Mouse (Mus musculus) splenic B cell, adult 2 months (primary cell): ENCODE data around the gene Bach2.
A peak's percentile ranks its signal among the peaks of the same experiment; 100 is the strongest.

Experiments
- DNase-seq: peaks from one replicate; pipeline ENCODE4 v3.0.0-alpha.2; 2011; ENCODE audit warnings: low read depth, low spot score
- H3K27me3 ChIP-seq: 2 replicates; pipeline ENCODE4 v1.6.1; 2012; ENCODE audit warnings: mild to moderate bottlenecking, low read length, moderate library complexity, mixed read lengths; ENCODE audit not compliant: control insufficient read depth, poor library complexity, insufficient read depth, severe bottlenecking
- H3K36me3 ChIP-seq: 2 replicates; pipeline ENCODE4 v1.6.1; 2012; ENCODE audit warnings: mild to moderate bottlenecking, low read length, moderate library complexity, mixed read lengths; ENCODE audit not compliant: control insufficient read depth, poor library complexity, insufficient read depth, severe bottlenecking

Gene Bach2

DNA sequence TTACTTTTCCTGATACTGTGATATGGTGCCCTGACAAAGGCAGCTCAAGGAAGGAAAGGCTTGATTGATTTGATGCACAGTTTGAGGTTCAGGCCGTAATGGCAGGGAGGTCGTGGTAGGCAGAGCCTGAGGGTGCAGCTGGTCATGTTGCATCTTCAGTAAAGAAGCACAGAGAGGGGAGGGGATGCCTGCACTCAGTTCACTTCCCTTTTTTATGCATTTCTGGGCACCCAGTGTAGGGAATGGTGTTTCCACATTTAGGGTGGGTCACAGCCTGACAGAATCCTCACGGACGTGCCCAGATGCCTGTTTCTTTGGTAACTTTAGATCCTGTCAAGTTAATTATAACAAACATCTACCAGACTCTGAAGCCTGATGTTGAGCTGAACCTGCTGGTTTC is 306.9 kb downstream of the Bach2 start:
- Histone ChIP-seq H3K27me3 (no peaks in the 10 kb centered on the region), H3K36me3 (peaks cover 7% of the 10 kb centered on the region)
- DNase-seq: peak; percentile 39

DNA sequence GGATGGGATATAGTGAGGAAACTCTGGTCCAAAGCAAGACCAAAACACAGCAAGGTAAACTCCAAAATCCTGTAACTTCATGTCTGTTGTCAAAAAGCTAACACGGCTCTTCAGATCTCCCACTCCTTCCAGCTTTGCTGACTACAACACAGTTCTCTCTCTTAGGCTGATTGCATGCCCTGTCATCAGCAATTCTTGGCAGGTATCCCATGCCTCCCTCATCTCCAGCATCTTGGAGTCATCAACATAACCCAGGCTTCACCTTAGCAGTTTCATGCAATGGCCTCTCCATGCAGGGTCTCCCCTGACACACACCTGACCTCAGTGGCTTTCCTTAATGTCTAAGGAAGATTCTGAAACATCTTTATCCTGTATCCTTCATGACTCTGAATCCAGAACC is 310.5 kb downstream of the Bach2 start:
- H3K36me3 ChIP-seq: peaks cover 4% of the 10 kb centered on the region; the same call in 1 of the 2 replicates
- no peak for DNase-seq
- H3K27me3 ChIP-seq: no peaks in the 10 kb centered on the region

- DNase-seq: peak; percentile 36
- Histone ChIP-seq H3K27me3 (no peaks in the 10 kb centered on the region), H3K36me3 (peaks cover 3% of the 10 kb centered on the region; the same call in 1 of the 2 replicates)
Measured at GRCm38 (mm10) chr4:32551337-32551736, 312.7 kb downstream of the Bach2 start.

DNA sequence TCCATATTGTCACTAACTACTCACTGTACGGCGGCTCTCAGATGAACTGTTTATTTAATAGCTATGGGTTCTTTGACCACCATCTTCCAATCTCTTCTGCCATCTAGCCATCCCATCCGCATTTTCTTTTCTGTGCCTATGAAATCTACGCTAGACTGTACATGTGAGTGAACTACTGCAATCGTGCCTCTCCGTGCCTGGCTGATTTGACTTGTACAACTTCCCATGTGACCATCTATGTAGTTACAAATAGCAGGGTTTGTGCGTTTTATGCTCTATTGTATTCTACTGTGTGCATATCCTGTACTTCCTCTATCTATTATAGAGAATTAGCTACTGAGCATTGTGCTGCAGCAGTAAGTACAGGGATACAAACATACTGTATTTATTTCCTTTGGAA is 316.9 kb downstream of the Bach2 start:
- Histone ChIP-seq H3K27me3 (no peaks in the 10 kb centered on the region), H3K36me3 (0 out of 2 replicates have a peak, but pooled peaks cover 1% of the 10 kb centered on the region)
- peak; percentile 65 for DNase-seq

- peak; percentile 41 for DNase-seq
- H3K36me3 ChIP-seq: peaks cover 14% of the 10 kb centered on the region
- no peaks in the 10 kb centered on the region for H3K27me3 ChIP-seq
Measured at GRCm38 (mm10) chr4:32560246-32560645, 321.6 kb downstream of the Bach2 start.

DNA sequence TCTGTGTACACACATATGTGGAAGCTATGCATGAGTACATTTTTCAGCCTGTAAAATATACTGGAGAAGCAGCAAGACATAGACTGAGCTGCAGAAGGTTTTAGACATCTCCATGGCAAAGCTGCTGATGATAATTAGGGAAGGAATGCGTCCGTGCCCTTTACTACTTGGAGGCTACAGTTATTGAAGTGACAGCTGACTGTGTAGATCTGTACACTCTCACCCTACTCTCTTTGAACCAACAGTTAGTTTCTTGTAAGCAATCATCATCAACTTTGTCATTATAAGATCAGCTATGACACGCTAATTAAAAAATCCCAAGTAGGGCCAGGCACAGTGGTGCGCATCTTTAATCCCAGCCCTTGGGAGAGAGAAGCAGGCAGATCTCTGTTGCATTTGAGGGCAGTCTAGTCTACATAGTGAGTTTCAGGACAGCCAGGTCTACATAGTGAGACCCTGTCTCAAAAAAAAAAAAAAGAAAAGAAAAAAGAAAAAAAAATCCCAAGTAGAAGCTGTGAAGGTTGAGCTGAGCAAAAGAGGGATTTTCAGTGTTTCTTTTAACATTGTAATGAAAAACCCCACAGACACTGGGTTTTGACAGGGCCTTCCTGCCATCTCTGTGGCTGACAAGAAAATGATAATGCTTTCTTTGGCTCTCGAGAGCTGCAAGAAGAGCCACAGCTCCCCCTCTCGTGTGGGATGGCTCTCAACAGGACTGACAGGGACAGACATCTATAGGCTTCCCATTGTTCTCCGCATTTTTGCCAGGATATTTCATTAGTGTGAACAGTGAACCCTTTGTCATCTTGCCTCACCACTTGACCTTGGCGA is 322.3 kb downstream of the Bach2 start:
- DNase-seq: no peak
- Histone ChIP-seq H3K36me3 (peaks cover 14% of the 10 kb centered on the region), H3K27me3 (no peaks in the 10 kb centered on the region)

DNA sequence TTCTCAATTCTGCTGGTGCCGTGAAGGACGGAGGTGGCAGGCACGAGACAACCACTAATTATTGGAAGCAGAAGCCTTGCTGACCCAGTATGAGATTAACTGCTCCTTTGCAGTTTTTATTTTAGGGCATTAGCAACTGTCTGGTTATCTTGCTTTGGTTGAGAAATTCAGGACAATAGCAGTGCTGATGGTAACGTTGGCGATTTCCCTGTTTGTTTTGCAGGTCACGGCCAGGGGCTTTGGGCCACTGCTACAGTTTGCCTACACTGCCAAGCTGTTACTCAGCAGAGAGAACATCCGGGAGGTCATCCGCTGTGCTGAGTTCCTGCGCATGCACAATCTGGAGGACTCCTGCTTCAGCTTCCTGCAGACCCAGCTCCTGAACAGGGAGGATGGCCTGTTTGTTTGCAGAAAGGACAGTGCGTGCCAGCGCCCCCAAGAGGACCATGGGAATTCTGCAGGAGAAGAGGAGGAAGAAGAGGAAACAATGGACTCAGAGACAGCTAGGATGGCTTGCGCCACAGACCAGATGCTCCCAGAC is 323.0 kb downstream of the Bach2 start:
- peaks cover 14% of the 10 kb centered on the region for H3K36me3 ChIP-seq
- H3K27me3 ChIP-seq: no peaks in the 10 kb centered on the region
- DNase-seq: no peak

DNA sequence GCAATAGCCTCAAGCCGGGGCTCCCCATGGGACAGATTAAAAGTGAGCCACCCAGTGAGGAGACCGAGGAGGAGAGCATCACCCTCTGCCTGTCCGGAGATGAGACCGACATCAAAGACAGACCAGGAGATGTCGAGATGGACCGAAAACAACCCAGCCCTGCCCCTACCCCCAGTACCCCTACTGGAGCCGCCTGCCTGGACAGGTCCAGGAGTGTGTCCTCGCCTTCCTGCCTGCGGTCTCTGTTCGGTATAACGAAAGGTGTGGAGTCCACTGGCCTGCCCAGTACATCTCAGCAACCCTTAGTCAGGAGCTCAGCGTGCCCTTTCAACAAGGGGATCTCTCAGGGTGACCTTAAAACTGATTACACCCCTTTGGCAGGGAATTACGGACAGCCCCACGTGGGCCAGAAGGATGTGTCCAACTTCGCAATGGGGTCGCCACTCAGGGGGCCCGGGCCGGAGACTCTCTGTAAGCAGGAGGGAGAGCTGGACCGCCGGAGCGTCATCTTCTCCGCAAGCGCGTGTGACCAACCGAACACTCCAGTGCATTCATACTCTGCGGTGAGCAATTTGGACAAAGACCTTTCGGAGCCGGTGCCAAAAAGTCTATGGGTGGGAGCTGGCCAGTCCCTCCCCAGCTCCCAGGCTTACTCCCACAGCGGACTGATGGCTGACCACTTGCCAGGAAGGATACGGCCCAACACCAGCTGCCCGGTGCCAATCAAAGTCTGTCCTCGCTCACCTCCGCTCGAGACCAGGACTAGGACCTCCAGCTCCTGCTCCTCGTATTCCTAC is 323.9 kb downstream of the Bach2 start:
- Histone ChIP-seq H3K36me3 (peaks cover 14% of the 10 kb centered on the region), H3K27me3 (no peaks in the 10 kb centered on the region)
- DNase-seq: no peak

- H3K36me3 ChIP-seq: peaks cover 14% of the 10 kb centered on the region
- no peaks in the 10 kb centered on the region for H3K27me3 ChIP-seq
- peak; percentile 72 for DNase-seq
Measured at GRCm38 (mm10) chr4:32564416-32564815, 325.8 kb downstream of the Bach2 start.

GRCm38 (mm10) chr4:32564918-32565317 is 326.3 kb downstream of the Bach2 start:
- peak; percentile 80 for DNase-seq
- H3K27me3 ChIP-seq: no peaks in the 10 kb centered on the region
- peaks cover 15% of the 10 kb centered on the region for H3K36me3 ChIP-seq

DNA sequence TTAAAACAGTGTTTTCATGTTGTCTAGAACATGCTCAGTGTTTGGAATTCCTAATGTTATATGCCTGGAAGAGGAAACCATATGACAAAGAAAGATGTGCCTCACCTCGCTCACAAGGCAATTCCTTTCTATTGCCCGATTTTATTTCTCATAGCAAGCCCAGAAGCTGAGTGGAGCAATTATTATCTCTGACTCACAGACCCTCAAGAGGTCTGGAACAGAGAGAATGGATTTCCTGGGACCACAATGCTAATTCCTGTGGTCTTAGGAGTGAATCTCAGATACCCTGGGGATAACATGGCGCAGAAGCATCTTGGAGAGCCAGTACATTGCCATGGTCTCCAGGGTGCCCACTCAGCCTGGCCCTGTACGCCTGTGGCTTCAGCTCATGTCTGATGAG is 330.4 kb downstream of the Bach2 start:
- DNase-seq: no peak
- H3K27me3 ChIP-seq: no peaks in the 10 kb centered on the region
- peaks cover 3% of the 10 kb centered on the region for H3K36me3 ChIP-seq

GRCm38 (mm10) chr4:32569995-32570938 is 331.7 kb downstream of the Bach2 start:
- no peak for DNase-seq
- Histone ChIP-seq H3K36me3 (peaks cover 1% of the 10 kb centered on the region), H3K27me3 (no peaks in the 10 kb centered on the region)

- no peaks in the 10 kb centered on the region for H3K27me3 ChIP-seq
- DNase-seq: no peak
Measured at GRCm38 (mm10) chr4:32570939-32571317, 332.3 kb downstream of the Bach2 start.

DNA sequence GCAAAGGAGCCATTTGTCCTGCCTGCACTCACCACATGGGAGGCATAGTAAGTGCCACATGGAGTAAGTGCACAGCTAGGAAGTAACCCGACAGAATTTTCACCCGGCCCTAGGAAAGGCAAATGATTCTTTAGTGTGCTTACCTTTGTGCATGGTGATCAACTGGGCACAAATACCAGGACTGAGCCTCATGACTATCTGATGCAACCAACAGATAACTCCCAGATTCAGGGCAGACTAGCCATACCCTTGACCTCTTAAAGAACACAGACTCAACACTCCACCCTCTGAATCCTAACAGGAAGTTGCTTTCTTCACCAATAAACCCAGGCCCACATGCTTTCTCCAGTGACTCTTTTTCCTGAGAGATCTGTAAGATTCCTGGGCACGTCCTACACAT is 332.8 kb downstream of the Bach2 start:
- Histone ChIP-seq H3K36me3 (peaks cover 4% of the 10 kb centered on the region; the same call in 1 of the 2 replicates), H3K27me3 (no peaks in the 10 kb centered on the region)
- DNase-seq: no peak

More at GRCm38 (mm10) chr4:32570939-32571317, 332.3 kb downstream of the Bach2 start:
- H3K36me3 ChIP-seq: peaks cover 1% of the 10 kb centered on the region; the same call in 1 of the 2 replicates
